Mouse (Mus musculus) heart, postnatal 0 days (tissue): ENCODE data around the gene Ap4b1.

Experiments used
- CTCF ChIP-seq: IDR thresholded peaks from 2 replicates; pipeline ENCODE4 v1.5.1; 2016; ENCODE audit warnings: antibody characterized with exemption, control low read depth, low read depth
- EP300 ChIP-seq: IDR thresholded peaks from 2 replicates; pipeline ENCODE4 v1.6.1; 2016; ENCODE audit warnings: antibody characterized with exemption, low read depth

DNA sequence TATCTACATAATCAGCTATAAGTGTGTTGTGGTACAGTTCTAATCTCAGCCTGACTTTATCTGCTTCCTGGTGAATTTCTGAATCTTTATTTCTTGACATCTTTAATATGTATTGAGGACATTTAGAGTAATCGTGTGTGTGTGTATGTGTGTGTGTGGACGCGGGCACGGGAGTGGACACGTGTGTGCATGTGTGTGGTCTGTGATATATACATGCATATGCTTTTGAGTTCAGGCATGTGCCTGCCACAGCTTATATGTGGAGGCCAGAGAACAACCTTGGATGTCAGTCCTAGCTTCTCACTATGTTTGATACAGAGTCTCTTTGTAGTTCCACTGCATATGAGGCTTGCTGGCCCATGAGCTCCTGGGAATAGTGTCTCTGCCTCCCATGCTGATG, 27.1 kb downstream of the Ap4b1 start:
- no peak for TF ChIP-seq CTCF
- TF ChIP-seq EP300: no peak
